Mouse (Mus musculus): ENCODE results near the gene Ezr.
"Not testable (repeated sequence)": the region's sequence is repeated elsewhere in the genome, so short reads cannot be mapped to it uniquely, and the experiment has no call there.

Ezr gene

DNA sequence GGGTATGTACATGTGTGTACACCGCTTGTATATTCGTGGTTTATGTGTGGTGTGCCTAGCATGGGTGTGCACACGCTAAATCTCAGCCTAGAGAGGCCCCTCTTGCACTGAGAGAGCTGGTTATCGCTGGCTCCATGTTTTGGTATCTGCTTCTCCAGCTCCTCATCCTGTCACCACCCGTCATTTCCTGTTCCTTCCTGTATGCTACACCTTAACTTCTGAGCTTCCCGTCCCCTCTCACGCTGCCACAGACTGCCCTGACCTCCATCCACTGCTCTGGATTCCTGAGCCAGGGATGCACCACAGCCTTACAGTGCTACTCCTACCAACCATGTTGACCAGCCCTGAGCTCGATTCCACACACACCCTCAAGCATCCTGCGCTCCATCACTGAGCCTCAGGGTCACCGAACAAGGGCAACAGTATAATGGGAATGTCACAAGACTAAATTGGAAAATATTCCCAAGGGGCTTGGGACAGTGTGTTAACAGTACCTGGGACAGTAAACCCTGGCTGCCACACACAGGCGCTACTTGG lies 39.5 kb downstream of the Ezr start:
- DNase-seq (ENCODE audit: extremely low spot score): no peak

DNA sequence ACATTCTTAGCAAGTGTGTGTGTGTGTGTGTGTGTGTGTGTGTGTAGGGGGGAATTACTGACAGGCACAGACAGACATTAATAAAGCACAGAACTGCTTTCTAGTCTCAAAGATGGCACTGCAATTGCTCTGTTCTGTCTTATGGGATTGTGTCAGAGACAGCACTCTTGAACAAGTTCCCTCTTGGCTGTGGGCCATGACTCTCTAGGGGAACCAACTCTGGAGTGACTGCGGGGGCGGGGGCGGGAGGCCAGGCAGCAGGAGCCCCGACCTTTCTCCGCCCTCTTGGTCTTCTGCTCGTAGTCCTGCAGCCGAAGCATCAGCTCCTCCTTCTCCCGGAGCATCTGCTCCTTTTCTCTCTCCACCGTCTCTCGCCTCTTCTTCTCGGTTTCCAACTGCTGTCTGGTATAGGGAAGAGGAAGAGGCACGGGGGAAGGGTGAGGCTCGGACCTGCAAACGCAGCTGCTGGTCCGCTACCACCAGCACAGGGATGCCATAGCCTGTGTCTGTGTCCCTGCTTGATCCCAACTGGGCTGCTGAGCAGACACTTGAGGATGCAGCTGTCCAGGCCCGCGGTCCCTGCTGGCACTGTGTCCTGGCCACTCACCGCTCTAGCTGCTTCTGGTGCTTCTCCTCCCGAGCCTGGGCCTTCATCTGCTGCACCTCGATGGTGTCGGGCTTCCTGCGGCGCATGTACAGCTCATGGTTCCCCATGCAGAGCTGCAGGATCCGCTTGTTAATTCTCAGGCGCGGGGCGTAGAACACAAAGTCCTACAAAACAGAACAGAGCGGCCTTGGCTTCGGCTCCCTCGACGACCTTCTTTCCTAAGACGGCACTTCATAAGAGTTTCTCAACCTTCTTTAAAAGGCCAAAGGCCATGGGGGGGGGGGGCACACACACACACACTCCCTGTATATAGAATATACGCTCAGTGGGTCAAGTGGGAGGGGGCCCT lies 40.2 kb downstream of the Ezr start:
- DNase-seq (ENCODE audit: extremely low spot score): no peak

DNA sequence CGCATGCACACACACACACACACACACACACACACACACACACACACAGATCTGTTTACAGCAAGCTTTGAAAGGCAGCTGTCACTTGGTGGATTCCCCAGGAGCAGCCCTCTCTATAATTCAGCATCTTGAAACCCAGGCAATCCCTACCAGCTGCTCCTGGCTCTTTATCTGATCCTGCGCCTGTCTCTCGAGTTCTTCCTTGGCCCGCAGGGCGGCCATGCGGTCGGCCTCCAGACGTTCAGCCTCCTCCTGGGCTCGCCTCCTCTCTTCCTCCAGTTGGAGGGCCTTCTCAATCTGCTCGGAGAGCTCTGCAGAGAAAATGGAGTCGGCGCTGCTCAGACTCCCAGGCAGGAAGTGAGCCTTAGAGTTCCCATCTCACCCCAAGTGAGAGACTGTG lies 41.3 kb downstream of the Ezr start:
- no peak for DNase-seq (ENCODE audit: extremely low spot score)

DNA sequence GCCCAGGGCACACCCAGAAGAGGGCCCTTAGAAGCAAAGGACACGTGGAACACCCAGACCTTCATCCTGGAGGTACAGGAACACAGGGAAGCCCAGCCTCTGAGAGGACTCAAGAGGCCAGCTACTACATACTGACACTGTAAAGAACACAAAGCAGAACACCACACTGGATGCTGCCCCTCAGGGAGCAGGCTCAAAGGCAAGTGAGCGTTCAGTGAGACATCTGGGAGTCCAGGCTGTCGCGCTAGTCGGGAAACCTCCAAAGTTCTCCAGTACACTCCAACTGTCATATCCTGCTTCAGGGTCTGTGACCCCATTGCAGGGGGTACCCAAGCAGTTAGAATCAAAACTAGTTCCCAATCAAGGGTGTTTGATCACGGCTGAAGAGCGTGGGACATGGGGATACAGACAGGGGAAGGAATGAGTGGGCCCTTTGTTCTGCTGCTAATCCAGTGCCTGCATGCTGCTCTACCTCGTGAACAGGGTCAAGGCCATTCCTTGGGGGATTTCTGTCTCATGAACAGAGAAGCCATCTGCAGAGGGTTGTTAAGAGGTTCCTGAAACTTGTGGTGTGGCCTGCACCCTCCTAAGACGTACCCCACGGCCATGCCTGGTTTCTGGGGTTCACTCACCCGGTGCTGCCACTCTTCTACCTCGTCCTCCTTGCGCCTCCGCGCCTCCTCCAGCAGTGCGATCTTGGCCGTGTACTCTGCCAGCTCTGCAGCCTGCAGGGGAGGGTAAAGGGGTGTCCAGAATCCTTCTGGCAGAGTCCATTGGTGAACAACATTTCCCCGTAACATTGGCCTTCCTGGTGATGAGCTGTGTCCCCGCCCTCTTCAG lies 42.0 kb downstream of the Ezr start:
- DNase-seq (ENCODE audit: extremely low spot score): no peak

DNA sequence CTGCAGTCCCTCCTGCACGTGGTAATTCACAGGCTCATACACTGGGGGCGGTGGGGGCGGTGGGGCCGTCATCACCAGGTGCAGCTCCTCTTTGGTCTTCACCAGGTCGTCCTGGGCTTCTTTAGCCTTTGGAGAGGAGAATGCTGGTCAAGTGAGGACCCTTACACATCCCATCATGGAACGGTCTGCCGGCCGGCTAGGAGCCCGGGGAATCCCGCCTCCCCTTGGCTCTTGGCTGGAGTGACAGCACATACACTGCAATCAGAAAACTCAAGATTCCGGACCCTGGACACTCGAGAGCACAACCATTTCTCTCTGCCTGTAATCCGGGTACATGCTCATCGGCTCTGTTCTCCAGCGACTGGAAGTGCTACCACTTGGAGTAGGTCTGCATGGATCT lies 42.8 kb downstream of the Ezr start:
- DNase-seq (ENCODE audit: extremely low spot score): no peak

DNA sequence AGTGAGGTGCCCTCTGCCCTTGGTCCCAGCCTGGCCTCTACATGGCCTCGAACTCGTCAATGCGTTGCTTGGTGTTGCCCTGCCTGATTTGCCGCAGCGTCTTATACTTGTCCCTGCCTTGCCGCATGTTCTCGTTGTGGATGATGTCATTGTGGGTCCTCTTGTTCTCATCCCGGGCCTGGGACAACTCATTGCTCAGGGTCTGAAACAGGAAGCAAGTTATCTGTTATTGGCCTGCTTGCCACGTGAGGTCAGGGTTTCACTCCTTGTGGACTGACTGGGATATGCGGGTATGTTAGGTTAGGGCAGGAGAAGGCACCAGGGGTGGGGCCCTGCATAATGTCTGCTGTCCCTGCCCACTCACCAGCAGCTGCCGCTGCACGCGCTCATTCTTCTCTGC lies 43.3 kb downstream of the Ezr start:
- no peak for DNase-seq (ENCODE audit: extremely low spot score)

DNA sequence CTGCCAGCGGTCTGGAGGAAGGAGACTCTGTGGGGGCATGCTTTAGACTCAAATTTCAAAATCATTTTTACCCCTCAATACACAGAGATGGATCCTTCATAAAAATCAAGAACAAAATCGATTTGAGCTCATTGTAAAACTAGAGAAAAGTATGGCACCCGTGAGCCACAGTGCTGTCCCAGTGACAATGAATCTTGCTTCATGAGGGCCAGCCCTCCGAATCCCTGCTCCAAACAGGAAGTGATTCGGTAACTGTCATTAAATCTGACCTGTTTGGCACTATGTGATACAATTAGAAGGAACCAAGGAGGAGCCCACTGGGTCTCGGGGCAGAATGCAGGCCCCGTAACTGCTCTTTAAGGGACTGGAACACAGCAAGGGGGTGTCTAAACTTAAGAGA lies 43.7 kb downstream of the Ezr start:
- DNase-seq (ENCODE audit: extremely low spot score): no peak

DNA sequence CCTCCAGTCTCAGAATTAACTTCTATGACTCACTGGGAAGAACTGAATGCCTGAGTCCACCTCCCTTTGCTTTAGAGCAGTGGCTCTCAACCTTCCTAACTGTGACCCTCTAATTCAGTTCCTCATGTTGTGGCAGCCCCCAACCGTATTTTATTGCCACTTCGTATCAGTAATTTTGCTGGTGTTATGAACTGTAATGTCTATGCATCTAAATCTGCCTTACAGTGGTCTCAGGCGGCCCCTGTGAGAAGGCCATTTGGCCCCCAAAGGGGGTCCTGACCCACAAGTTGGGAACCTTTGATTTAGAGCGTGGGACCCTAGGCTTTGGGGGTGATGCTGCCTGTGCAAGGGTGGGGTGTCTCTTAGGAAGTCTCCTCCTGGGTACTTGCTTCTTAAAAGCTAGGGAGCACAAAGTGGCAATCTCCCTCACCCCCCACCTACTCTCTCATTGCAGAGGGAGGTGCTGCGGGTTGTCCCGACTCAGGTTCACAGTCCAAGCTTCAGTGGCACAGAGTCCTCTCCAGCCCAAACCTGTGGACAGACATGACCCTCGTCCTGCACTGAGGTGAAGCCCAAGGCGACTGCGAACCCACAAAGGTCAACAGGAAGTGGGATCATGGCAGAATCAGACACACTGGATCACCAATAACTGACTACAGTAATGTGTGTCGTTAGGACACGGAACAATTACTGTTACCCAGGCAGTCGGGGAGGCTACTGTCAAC lies 45.1 kb downstream of the Ezr start:
- DNase-seq (ENCODE audit: extremely low spot score): no peak

DNA sequence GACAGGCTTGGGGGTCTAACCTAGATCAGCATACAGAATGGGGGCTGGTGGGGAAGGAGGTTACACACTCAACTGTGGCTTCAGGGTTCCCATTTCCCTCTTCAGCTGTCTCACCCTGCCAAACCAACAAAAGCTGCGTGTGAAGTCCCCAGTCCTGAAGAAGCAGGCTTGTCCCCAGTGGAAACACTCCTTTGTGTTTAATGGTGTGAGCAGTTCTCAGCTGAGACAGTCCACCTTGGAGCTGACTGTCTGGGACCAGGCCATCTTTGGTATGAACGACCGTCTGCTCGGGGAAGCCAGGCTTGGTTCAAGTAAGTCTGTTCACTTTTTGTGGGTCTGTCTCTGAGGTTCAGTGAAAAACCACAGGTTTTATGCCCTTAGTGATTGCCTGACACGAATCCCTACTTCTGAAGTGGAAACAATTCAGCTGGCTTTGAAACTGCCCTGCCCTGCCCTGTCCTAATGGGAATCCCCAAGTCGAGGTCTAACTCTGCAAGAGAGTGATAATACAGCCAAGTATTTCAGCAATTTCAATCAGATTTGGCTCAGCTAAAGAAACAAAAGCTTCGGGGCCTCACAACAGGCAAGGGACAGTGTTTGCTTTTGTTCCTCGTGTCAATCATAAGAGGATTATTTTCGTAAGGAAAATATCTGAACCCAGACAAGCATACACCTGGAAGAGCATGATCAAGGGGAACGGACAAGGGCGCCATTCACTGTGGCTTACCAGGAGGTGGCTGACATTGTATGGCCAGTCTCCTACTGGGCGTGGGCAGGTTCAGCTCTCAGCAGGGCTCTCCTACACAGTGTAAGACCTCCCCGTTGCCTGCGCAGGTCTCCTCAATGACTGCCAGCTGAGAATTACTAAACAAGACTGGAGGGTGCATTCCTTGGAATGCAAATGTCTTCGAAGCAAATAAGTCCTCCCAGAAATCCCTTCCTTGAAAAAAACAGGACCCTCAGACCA lies 46.0 kb downstream of the Ezr start:
- DNase-seq (ENCODE audit: extremely low spot score): no peak

DNA sequence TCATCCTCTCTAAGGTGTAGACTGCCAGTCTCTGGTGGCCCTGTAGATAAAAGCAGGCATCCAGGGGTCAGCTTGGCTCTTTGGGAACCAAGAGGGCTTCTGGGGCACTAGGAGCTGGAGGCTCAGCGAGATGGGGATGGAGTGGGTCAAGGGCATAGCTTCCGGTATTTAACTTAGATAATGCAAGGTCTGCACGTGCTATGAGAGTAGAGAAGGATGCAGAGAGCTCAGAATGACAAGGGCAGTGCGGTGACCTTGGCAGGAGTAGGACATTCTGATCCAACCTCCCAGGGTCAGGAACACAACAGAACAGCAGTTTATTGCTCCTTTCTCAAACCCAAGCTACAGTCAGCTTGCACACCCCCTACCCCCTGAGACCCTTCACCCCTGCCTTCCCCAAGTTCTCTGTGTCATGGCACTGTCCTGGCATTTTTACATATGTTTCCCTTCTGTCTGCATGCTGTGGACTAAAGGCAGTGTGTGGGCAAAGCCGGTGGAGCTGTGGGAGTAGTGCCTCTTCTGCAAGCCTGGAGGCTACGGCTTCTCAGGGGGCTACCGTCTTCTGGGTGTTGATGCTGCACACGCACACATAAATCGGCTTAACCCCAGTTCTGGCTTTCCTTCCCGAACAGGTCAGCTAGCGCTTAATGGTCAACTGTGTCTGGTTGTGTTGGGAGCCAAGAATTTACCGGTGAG lies 47.7 kb downstream of the Ezr start:
- DNase-seq (ENCODE audit: extremely low spot score): no peak

DNA sequence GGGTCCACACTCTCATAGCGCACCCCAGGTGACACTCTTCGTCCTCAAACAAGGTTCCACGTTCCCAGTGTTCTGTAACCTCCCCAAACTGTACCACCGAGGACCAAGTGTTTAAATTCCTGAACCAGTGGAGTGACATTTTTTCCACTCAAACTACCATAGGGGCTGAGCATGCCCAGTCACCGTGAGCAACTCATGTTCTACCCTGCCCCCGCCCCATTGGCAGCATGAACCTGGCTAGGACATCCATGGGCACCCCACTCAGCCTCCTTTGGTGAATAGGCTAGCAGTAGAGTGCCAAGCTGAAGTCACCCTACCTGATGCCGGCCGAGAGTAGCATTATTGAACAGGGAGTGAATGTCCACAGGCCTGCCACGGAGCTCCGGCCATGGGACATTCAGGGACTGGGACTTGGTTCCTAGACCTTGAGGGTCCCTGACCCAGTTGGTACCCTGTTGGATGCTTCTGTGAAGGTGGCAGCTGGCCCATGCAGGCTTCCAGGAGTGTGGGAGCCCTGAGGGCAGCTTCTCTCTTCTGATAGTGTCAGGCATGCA lies 49.2 kb downstream of the Ezr start:
- DNase-seq (ENCODE audit: extremely low spot score): no peak

DNA sequence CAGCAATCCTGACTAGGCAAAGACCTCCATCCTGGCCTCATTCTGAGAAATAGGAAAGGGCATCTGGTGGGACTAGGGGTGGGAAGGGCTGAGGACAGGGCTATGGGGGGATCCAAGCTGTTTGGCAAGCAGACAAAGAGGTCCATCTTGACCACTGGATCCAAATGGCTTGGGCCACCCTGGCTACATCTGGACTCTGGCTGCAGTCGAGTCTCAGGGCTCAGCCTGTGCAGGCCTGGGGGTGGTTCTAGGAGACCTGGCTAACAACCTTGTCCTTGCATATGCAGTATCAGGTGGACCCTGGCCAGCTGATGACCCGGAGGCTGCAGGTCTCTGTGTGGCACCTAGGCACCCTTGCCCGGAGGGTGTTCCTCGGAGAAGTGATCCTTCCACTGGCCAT lies 49.9 kb downstream of the Ezr start:
- DNase-seq (ENCODE audit: extremely low spot score): no peak

DNA sequence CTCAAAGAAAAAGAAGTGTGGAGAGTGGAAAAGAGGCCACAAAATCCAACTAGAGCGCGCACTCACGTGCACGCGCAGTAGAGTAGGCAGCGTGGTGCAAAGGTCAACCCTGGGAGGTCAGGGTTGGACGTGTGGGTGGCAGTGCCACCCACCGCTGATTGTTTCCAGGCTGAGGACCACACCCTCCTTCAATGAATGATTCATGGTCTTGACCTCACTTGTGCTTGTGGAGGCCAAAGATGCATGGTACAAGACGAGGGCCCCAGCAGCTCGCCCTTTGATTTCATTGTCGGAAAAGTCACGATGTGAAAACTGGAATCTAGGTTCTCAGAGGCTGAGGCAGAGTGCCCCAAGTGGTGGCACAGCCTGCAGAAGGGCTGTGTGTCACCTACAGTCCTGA lies 51.0 kb downstream of the Ezr start:
- no peak for DNase-seq (ENCODE audit: extremely low spot score)

DNA sequence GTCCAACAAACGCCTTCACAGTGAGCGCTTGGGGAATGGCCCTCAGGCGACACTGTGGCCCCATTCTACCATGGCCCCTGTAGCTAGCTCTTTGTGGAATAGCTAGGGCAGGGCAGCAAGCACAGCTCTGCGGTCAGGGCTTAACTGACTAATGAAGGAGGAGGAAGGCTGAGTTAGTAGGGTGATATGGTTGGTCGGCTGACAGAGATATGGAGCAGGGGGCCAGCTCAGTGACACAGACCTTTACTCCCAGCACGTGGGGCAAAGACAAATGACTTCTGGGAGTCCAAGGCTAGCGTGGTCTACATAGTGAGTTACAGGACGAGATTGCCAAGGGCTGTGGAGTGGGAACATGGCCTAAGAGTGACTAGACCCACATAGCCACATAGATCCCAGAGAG lies 51.5 kb downstream of the Ezr start:
- DNase-seq (ENCODE audit: extremely low spot score): no peak

DNA sequence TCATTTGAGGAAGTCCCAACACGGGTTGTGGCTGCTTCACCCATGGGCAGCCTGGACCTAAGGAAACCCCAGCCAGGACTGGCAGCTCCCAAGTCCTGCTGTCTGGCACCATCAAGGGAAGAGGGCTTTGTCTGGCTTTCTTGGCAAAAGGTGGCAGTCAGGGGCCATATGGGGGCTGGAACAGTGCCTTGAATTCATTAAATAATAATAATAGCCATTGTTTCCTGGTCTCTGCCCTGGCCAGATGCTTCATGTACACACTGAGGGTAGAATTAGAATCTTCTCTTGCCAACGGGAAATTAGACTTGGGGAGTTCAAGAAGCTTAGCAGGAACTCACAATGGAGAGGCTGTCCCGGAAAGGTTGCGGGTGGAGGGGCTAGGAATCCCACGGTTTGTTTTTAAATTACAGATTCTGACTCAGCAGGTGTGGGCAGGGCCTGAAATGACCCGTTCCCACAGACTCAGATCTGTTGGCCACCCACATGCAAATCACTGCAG lies 53.3 kb downstream of the Ezr start:
- no peak for DNase-seq (ENCODE audit: extremely low spot score)

DNA sequence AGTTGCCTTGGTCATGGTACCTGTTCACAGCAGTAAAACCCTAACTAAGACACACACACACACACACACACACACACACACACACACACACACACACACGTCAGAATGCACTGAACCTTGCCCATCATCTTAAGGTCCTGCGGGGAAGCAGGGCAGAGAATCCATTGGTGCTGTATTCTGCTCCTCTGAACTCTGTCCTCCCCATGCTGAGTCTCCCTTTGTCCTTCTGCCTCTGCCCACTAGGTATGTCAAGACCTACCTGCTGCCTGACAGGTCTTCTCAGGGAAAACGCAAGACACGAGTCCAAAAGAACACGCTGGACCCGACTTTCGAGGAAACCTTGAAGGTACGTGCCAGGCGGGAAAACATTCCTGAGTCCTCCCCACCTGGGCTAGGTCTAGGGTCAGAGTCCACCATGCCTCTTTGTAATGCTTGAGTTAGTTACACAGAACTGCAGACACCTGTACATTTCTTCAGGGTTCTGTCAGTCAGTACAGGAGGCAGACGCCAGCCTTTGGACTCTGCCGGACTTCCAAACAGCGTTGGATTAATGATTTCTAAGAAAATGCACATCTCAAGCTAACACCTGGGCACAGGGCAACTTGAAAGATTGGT lies 54.5 kb downstream of the Ezr start:
- no peak for DNase-seq (ENCODE audit: extremely low spot score)

DNA sequence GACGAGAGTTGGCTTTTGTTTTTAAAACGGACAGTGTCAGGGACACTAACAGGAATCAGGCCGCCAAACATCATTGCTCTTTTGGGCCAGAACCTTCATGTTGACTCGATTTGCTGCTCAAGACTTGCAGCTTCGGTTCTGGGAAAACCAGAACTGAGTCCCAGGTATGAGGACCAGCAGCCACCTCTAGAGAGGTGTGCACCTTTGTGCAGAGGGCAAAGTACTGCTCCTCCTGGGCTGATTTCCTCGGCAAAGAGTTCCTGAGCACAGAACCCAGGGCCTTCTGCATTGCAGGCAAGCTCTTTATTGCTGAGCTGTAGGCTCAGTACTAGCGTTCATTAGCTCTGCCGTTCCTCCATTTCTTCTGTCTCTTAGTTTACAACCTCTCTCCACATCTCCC lies 68.6 kb downstream of the Ezr start:
- not testable (repeated sequence) for DNase-seq (ENCODE audit: extremely low spot score)

DNA sequence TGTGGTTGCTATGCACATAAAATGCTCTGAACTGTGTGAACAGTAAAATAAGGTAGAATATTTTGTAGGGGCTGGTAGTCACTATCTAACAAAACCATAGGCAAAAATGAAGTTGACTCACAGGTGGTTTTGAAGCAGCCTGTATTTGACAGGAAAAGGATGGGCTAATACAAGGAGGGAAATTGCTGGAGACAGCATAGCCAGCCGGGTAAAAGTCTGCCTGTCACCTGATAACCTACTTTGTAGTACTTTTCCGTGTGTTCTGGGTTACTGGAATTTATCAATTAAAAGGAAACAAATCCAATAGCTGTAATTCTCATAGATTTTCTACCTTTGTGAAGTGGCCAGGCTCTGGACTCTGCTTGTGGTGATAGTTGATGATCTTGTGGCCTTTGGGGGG lies 69.1 kb downstream of the Ezr start:
- DNase-seq (ENCODE audit: extremely low spot score): not testable (repeated sequence)

DNA sequence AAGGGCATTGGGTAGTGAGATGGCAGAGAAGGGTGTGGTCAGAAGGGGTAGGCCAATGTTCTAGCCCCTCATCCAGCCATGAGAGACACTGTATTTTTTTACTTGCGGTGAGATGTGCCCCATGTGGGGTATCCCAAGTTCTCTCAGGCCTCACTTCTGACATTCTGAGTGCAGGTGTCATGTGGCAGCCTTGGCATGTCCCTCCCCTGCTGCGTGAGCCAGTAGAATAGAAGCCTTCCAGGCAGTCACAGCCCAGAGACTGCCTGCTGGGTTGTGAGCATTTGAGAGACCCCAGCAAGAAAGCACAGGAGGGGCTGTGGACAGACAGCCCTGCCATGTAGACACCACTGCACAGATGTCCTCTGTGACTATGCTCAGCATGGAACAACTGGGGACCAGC lies 74.4 kb downstream of the Ezr start:
- not testable (repeated sequence) for DNase-seq (ENCODE audit: extremely low spot score)

Data from embryo, embryonic 9.5 days (tissue).